Mouse (Mus musculus): ENCODE results near the gene Tmem114.

Tmem114 gene

GRCm38 (mm10) chr16:8424971-8425330 lies at the start of gene Tmem114:
Tmem114 (minus strand) TSS chr16:8425136.
- DNase-seq (ENCODE audit: low spot score in 2 of 2), result no peak

- peak; percentile 83 to 88 for DNase-seq (ENCODE audit: low spot score in 2 of 2)
Observed at GRCm38 (mm10) chr16:8470603-8471481, 45.9 kb upstream of the Tmem114 start, which contains the start of gene Mettl22. Mettl22 (plus strand) TSS chr16:8470788.

GRCm38 (mm10) chr16:8470132-8470531 lies 45.2 kb upstream of the Tmem114 start:
- DNase-seq (ENCODE audit: low spot score in 2 of 2), result no peak

GRCm38 (mm10) chr16:8459098-8459497 lies 34.2 kb upstream of the Tmem114 start:
- DNase-seq (ENCODE audit: low spot score in 2 of 2), result peak in 1 of 2 experiments; percentile 68

- no peak for DNase-seq (ENCODE audit: low spot score in 2 of 2)
Observed at GRCm38 (mm10) chr16:8458391-8458790, 33.5 kb upstream of the Tmem114 start.

GRCm38 (mm10) chr16:8455221-8455620 lies 30.3 kb upstream of the Tmem114 start:
- DNase-seq (ENCODE audit: low spot score in 2 of 2), result no peak

GRCm38 (mm10) chr16:8453301-8453700 lies 28.4 kb upstream of the Tmem114 start:
- DNase-seq (ENCODE audit: low spot score in 2 of 2), result no peak

GRCm38 (mm10) chr16:8446256-8446655 lies 21.3 kb upstream of the Tmem114 start:
- peak in 1 of 2 experiments; percentile 1 for DNase-seq (ENCODE audit: low spot score in 2 of 2)

- DNase-seq (ENCODE audit: low spot score in 2 of 2), result peak in 1 of 2 experiments; percentile 0
Observed at GRCm38 (mm10) chr16:8444911-8445310, 20.0 kb upstream of the Tmem114 start.

- no peak for DNase-seq (ENCODE audit: low spot score in 2 of 2)
Observed at GRCm38 (mm10) chr16:8432616-8433015, 7.7 kb upstream of the Tmem114 start.

GRCm38 (mm10) chr16:8429531-8429930 lies 4.6 kb upstream of the Tmem114 start:
- DNase-seq (ENCODE audit: low spot score in 2 of 2), result no peak

- no peak for DNase-seq (ENCODE audit: low spot score in 2 of 2)
Observed at GRCm38 (mm10) chr16:8425736-8426135, 800 bp upstream of the Tmem114 start.

- no peak for DNase-seq (ENCODE audit: low spot score in 2 of 2)
Observed at GRCm38 (mm10) chr16:8424161-8424970, 570 bp downstream of the Tmem114 start.

GRCm38 (mm10) chr16:8423626-8424114 lies 1.3 kb downstream of the Tmem114 start:
- no peak for DNase-seq (ENCODE audit: low spot score in 2 of 2)

- no peak for DNase-seq (ENCODE audit: low spot score in 2 of 2)
Observed at GRCm38 (mm10) chr16:8420842-8421241, 4.1 kb downstream of the Tmem114 start.

GRCm38 (mm10) chr16:8420381-8420780 lies 4.6 kb downstream of the Tmem114 start:
- DNase-seq (ENCODE audit: low spot score in 2 of 2), result no peak

GRCm38 (mm10) chr16:8419666-8420065 lies 5.3 kb downstream of the Tmem114 start:
- DNase-seq (ENCODE audit: low spot score in 2 of 2), result no peak

GRCm38 (mm10) chr16:8418126-8418525 lies 6.8 kb downstream of the Tmem114 start:
- DNase-seq (ENCODE audit: low spot score in 2 of 2), result no peak

GRCm38 (mm10) chr16:8417011-8417720 lies 7.8 kb downstream of the Tmem114 start:
- no peak for DNase-seq (ENCODE audit: low spot score in 2 of 2)

- DNase-seq (ENCODE audit: low spot score in 2 of 2), result no peak
Observed at GRCm38 (mm10) chr16:8415996-8416395, 8.9 kb downstream of the Tmem114 start.

GRCm38 (mm10) chr16:8413441-8413840 lies 11.5 kb downstream of the Tmem114 start:
- DNase-seq (ENCODE audit: low spot score in 2 of 2), result no peak

GRCm38 (mm10) chr16:8412213-8412612 lies 12.7 kb downstream of the Tmem114 start:
- DNase-seq (ENCODE audit: low spot score in 2 of 2), result peak in 1 of 2 experiments; percentile 66

Measured in thymus, postnatal 10 days (tissue).